Mouse (Mus musculus) embryo, embryonic 10 days (tissue): ENCODE data around the gene Smap1.

ENCODE experiments used
- DNase-seq: peaks from one replicate; pipeline ENCODE4 v3.0.0-alpha.2; 2015; ENCODE audit warnings: low spot score

Gene Smap1

GRCm38 (mm10) chr1:23834246-23834645 lies 87.9 kb downstream of the Smap1 start:
- no peak for DNase-seq

- DNase-seq, result peak; percentile 82
Observed at GRCm38 (mm10) chr1:23826887-23827758, 95.0 kb downstream of the Smap1 start.

- no peak for DNase-seq
Observed at GRCm38 (mm10) chr1:23821615-23822014, 100.5 kb downstream of the Smap1 start.

DNA sequence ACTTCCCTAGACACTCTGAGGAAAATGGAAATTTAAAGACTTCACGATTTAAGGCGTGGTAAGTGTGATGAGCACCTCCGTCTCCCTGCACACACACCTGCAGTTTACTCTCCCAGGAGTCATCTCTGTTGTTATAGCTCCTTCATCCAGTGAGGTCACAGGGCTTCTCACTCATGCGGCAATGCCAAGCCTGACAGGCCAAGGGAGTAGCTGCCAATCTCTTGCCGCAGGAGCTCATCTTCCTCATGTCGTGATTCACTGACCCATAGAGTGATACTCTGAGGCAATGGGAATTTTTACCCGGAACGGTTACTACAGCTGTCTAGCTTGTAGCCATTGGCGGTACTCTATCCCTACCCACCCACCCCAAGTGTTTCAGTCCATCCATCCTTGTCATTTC lies 123.8 kb downstream of the Smap1 start:
- no peak for DNase-seq
